Mouse (Mus musculus): Measurements from ENCODE around the gene Ctla2b.
"Not testable (repeated sequence)": the region's sequence is repeated elsewhere in the genome, so short reads cannot be mapped to it uniquely, and the experiment has no call there.

- not testable (repeated sequence) for TF ChIP-seq CTCF (IDR thresholded peaks at IDR 0.05; ENCODE audit: borderline replicate concordance, control insufficient read depth, extremely low read depth, insufficient read depth, low read length, poor library complexity); POLR2A (IDR thresholded peaks at IDR 0.05; ENCODE audit: control insufficient read depth, extremely low read depth, insufficient read depth, low read length, poor library complexity)
Observed at GRCm38 (mm10) chr13:60935490-60935889, 38.2 kb upstream of the Ctla2b start, which contains the start of gene Gm49393.

Measured in thymus, adult 2 months (tissue).